Mouse (Mus musculus): ENCODE results near the gene Vps13a. TPM values are rescaled to one million over a fixed set of nuclear protein-coding genes. Genes with fewer than 3 reads are reported as not detected.
"Not testable (repeated sequence)": the region's sequence is repeated elsewhere in the genome, so short reads cannot be mapped to it uniquely, and the experiment has no call there.

The Vps13a gene
- polyA plus RNA-seq, 1 experiment from 2014 or later = 9.4 TPM

- no peaks in the 10 kb centered on the region for H3K9me3 ChIP-seq (replicated peaks)
- H3K4me1 ChIP-seq = peaks cover 7% of the 10 kb centered on the region
- no peak overlapping the region for H3K27ac ChIP-seq (replicated peaks)
- WGBS = 26% methylated on average over 3 of the region's 3 CpGs
- peaks cover 12% of the 10 kb centered on the region for H3K27me3 ChIP-seq (ENCODE audit: low read depth, poor library complexity, severe bottlenecking)
- DNase-seq (ENCODE audit: low spot score) = no peak
- no peaks in the 10 kb centered on the region for H3K36me3 ChIP-seq
- H3K4me3 ChIP-seq = no peak overlapping the region
Observed at GRCm38 (mm10) chr19:16784879-16785278, 4.1 kb upstream of the Vps13a start.

GRCm38 (mm10) chr19:16781406-16782019 lies 780 bp upstream of the Vps13a start:
- Histone ChIP-seq H3K27me3 (ENCODE audit: low read depth, poor library complexity, severe bottlenecking) (peaks cover 18% of the 10 kb centered on the region), H3K27ac (replicated peaks) (0 out of 2 replicates have a peak overlapping the region, but pooled peaks have one; percentile 63), H3K36me3 (no peaks in the 10 kb centered on the region), H3K4me1 (peaks cover 14% of the 10 kb centered on the region), H3K9me3 (replicated peaks) (no peaks in the 10 kb centered on the region), H3K4me3 (peak overlapping the region; percentile 80)
- no peak for DNase-seq (ENCODE audit: low spot score)
- 15% methylated on average over 10 of the region's 10 CpGs for WGBS

GRCm38 (mm10) chr19:16780251-16780783 lies 416 bp downstream of the Vps13a start:
- WGBS = under 1% methylated on average over 55 of the region's 55 CpGs
- peak; percentile 53 for DNase-seq (ENCODE audit: low spot score)
- Histone ChIP-seq H3K4me1 (peaks cover 14% of the 10 kb centered on the region), H3K27me3 (ENCODE audit: low read depth, poor library complexity, severe bottlenecking) (peaks cover 18% of the 10 kb centered on the region), H3K9me3 (replicated peaks) (no peaks in the 10 kb centered on the region), H3K36me3 (no peaks in the 10 kb centered on the region), H3K27ac (replicated peaks) (peak overlapping the region; percentile 87), H3K4me3 (peak overlapping the region; percentile 80)

GRCm38 (mm10) chr19:16779786-16780185 lies 947 bp downstream of the Vps13a start:
- Histone ChIP-seq H3K4me1 (peaks cover 14% of the 10 kb centered on the region), H3K27ac (replicated peaks) (no peak overlapping the region), H3K9me3 (replicated peaks) (no peaks in the 10 kb centered on the region), H3K4me3 (peak overlapping the region; percentile 80), H3K36me3 (no peaks in the 10 kb centered on the region), H3K27me3 (ENCODE audit: low read depth, poor library complexity, severe bottlenecking) (peaks cover 18% of the 10 kb centered on the region)
- 16% methylated on average over 8 of the region's 8 CpGs for WGBS
- DNase-seq (ENCODE audit: low spot score) = no peak

GRCm38 (mm10) chr19:16779281-16779680 lies 1.5 kb downstream of the Vps13a start:
- Histone ChIP-seq H3K27ac (replicated peaks) (no peak overlapping the region), H3K36me3 (no peaks in the 10 kb centered on the region), H3K9me3 (replicated peaks) (no peaks in the 10 kb centered on the region), H3K27me3 (ENCODE audit: low read depth, poor library complexity, severe bottlenecking) (peaks cover 18% of the 10 kb centered on the region), H3K4me3 (peak overlapping the region; percentile 80; the same call in 1 of the 2 replicates), H3K4me1 (peaks cover 14% of the 10 kb centered on the region)
- DNase-seq (ENCODE audit: low spot score) = no peak
- WGBS = 68% methylated on average over 5 of the region's 5 CpGs

- H3K36me3 ChIP-seq = no peaks in the 10 kb centered on the region
- 81% methylated on average over 6 of the region's 6 CpGs for WGBS
- H3K9me3 ChIP-seq (replicated peaks) = no peaks in the 10 kb centered on the region
- H3K4me1 ChIP-seq = peaks cover 14% of the 10 kb centered on the region
- H3K27me3 ChIP-seq (ENCODE audit: low read depth, poor library complexity, severe bottlenecking) = peaks cover 18% of the 10 kb centered on the region
- no peak overlapping the region for H3K4me3 ChIP-seq
- no peak overlapping the region for H3K27ac ChIP-seq (replicated peaks)
- no peak for DNase-seq (ENCODE audit: low spot score)
Observed at GRCm38 (mm10) chr19:16778578-16778977, 2.2 kb downstream of the Vps13a start.

GRCm38 (mm10) chr19:16777901-16778300 lies 2.8 kb downstream of the Vps13a start:
- Histone ChIP-seq H3K27me3 (ENCODE audit: low read depth, poor library complexity, severe bottlenecking) (peaks cover 16% of the 10 kb centered on the region), H3K9me3 (replicated peaks) (no peaks in the 10 kb centered on the region), H3K4me3 (no peak overlapping the region), H3K27ac (replicated peaks) (no peak overlapping the region), H3K36me3 (no peaks in the 10 kb centered on the region), H3K4me1 (peaks cover 14% of the 10 kb centered on the region)
- 85% methylated on average over 3 of the region's 3 CpGs for WGBS
- no peak for DNase-seq (ENCODE audit: low spot score)

GRCm38 (mm10) chr19:16777391-16777790 lies 3.3 kb downstream of the Vps13a start:
- DNase-seq (ENCODE audit: low spot score); H3K4me3 ChIP-seq; H3K27ac ChIP-seq (replicated peaks): not testable (repeated sequence)

GRCm38 (mm10) chr19:16773237-16774016 lies 7.3 kb downstream of the Vps13a start:
- no peak for DNase-seq (ENCODE audit: low spot score)
- 72% methylated on average over 11 of the region's 11 CpGs for WGBS

More at GRCm38 (mm10) chr19:16777391-16777790, 3.3 kb downstream of the Vps13a start:
- not testable (repeated sequence) for H3K9me3 ChIP-seq (replicated peaks); H3K36me3 ChIP-seq
- H3K4me1 ChIP-seq = peaks cover 14% of the 10 kb centered on the region
- peaks cover 11% of the 10 kb centered on the region for H3K27me3 ChIP-seq (ENCODE audit: low read depth, poor library complexity, severe bottlenecking)

GRCm38 (mm10) chr19:16767407-16767806 lies 13.3 kb downstream of the Vps13a start:
- no peak overlapping the region for H3K4me3 ChIP-seq
- DNase-seq (ENCODE audit: low spot score) = no peak
- no peak overlapping the region for H3K27ac ChIP-seq (replicated peaks)
- no peaks in the 10 kb centered on the region for H3K36me3 ChIP-seq
- 91% methylated on average over 2 of the region's 2 CpGs for WGBS
- no peaks in the 10 kb centered on the region for H3K9me3 ChIP-seq (replicated peaks)
- no peaks in the 10 kb centered on the region for H3K27me3 ChIP-seq (ENCODE audit: low read depth, poor library complexity, severe bottlenecking)
- no peaks in the 10 kb centered on the region for H3K4me1 ChIP-seq

More at GRCm38 (mm10) chr19:16773237-16774016, 7.3 kb downstream of the Vps13a start:
- no peaks in the 10 kb centered on the region for H3K4me1 ChIP-seq
- no peaks in the 10 kb centered on the region for H3K9me3 ChIP-seq (replicated peaks)
- H3K4me3 ChIP-seq = no peak overlapping the region
- no peaks in the 10 kb centered on the region for H3K36me3 ChIP-seq
- H3K27me3 ChIP-seq (ENCODE audit: low read depth, poor library complexity, severe bottlenecking) = no peaks in the 10 kb centered on the region
- H3K27ac ChIP-seq (replicated peaks) = no peak overlapping the region

- H3K4me3 ChIP-seq; H3K27me3 ChIP-seq (ENCODE audit: low read depth, poor library complexity, severe bottlenecking); H3K9me3 ChIP-seq (replicated peaks); DNase-seq (ENCODE audit: low spot score); H3K4me1 ChIP-seq; H3K36me3 ChIP-seq; H3K27ac ChIP-seq (replicated peaks): not testable (repeated sequence)
- WGBS = 88% methylated on average over 9 of the region's 9 CpGs
Observed at GRCm38 (mm10) chr19:16757439-16757838, 23.3 kb downstream of the Vps13a start.

GRCm38 (mm10) chr19:16755854-16756253 lies 24.9 kb downstream of the Vps13a start:
- H3K9me3 ChIP-seq (replicated peaks) = no peaks in the 10 kb centered on the region
- H3K27me3 ChIP-seq (ENCODE audit: low read depth, poor library complexity, severe bottlenecking) = no peaks in the 10 kb centered on the region
- no peaks in the 10 kb centered on the region for H3K4me1 ChIP-seq
- H3K36me3 ChIP-seq = no peaks in the 10 kb centered on the region
- no peak for DNase-seq (ENCODE audit: low spot score)
- H3K27ac ChIP-seq (replicated peaks) = no peak overlapping the region
- no peak overlapping the region for H3K4me3 ChIP-seq

- 92% methylated on average over 7 of the region's 7 CpGs for WGBS
- H3K27ac ChIP-seq (replicated peaks) = no peak overlapping the region
- H3K27me3 ChIP-seq (ENCODE audit: low read depth, poor library complexity, severe bottlenecking) = no peaks in the 10 kb centered on the region
- H3K9me3 ChIP-seq (replicated peaks) = no peaks in the 10 kb centered on the region
- no peak overlapping the region for H3K4me3 ChIP-seq
- H3K4me1 ChIP-seq = no peaks in the 10 kb centered on the region
- no peak for DNase-seq (ENCODE audit: low spot score)
- H3K36me3 ChIP-seq = no peaks in the 10 kb centered on the region
Observed at GRCm38 (mm10) chr19:16755226-16755625, 25.5 kb downstream of the Vps13a start.

Data from midbrain, embryonic 10.5 days (tissue).